Mouse (Mus musculus): ENCODE data around the gene Iqcc. TPM values are rescaled to one million over a fixed set of nuclear protein-coding genes. Genes with fewer than 3 reads are reported as not detected.

Iqcc gene
- polyA plus RNA-seq, 1 experiment from 2014 or later = 15.8 TPM

DNA sequence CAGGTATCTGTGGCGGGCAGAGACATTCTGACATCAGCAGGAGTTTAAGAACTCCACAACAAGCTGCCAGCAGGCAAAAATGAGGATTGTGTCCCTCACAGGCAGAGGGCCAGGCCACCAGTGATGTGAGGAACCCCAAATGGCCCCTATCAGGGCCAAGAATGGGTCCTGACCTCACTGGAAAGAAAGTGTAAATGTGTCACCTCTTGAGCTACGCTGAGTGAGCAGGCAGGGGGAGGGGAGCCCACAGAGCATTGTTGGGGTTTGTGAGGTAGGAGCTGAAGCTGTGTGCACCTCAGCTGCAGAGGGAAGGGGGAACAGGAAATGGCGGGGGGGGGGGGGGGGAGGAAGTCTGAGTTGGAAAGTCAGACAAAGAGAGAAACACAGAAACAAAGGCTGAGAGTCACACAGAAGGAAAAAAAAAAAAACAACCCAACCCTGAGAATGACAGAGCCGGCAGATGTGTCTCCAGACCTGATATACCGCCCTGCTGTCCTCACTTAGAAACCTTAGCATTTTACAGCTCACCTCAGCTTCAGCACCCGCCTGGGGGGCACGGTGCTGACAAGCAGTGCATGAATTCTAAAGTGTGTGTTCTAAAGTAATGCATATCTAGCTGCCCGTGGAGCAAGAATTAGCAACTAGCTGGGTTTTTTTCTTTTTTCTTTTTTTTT is 43.6 kb downstream of the Iqcc start:
- H3K9me3 ChIP-seq (ENCODE audit: control insufficient read depth, low read length) = no peaks in the 10 kb centered on the region
- H3K9ac ChIP-seq (ENCODE audit: low read length) = no peak overlapping the region
- no peaks in the 10 kb centered on the region for H3K4me1 ChIP-seq (replicated peaks; ENCODE audit: control insufficient read depth, insufficient read depth)
- no peak overlapping the region for H3K27ac ChIP-seq (replicated peaks)
- no peak overlapping the region for H3K4me3 ChIP-seq (ENCODE audit: low read depth, low read length)
- 46% methylated on average over 7 of the region's 8 CpGs for WGBS
- TF ChIP-seq EP300 (optimal IDR thresholded peaks at IDR 0.05) (no peak), CTCF (IDR thresholded peaks at IDR 0.05; ENCODE audit: low read depth) (no peak)
- no peak for ATAC-seq (ENCODE audit: low FRiP score, low TSS enrichment)
- H3K36me3 ChIP-seq (ENCODE audit: control insufficient read depth, insufficient read depth, low read length) = no peaks in the 10 kb centered on the region
- no peaks in the 10 kb centered on the region for H3K27me3 ChIP-seq (ENCODE audit: control insufficient read depth, insufficient read depth, low read length)
- DNase-seq (ENCODE audit: low spot score) = no peak
- no peak overlapping the region for H3K4me2 ChIP-seq (replicated peaks; ENCODE audit: low read depth)

DNA sequence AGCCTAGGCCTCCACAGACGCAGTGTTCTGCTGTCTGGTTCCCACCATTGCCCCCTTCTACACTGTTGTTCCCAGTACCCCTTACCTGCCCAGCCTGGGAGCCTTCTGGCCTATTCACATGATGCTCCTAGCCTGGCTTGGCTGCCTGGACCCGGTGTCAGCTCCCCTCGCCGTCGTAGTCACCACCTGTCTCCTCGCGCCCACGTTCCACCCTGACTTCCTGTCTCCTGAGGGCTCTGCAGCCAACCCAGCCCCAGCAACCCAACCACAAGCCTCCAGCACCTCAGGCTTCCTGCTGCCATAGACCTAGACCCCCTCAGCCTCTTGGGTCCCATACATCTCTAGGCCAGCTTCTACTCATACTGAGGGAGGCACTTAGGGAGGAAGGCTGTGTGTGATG is 45.5 kb downstream of the Iqcc start, which contains the start of gene Lck:
Gene Lck (minus strand): TSS at position 212 of the 400 bp plus-strand sequence.
- ATAC-seq (ENCODE audit: low FRiP score, low TSS enrichment) = no peak
- H3K4me3 ChIP-seq (ENCODE audit: low read depth, low read length) = no peak within 1 kb of the TSS
- no peak for DNase-seq (ENCODE audit: low spot score)
- TF ChIP-seq EP300 (optimal IDR thresholded peaks at IDR 0.05) (no peak), CTCF (IDR thresholded peaks at IDR 0.05; ENCODE audit: low read depth) (no peak)
- no peaks in the 10 kb centered on the region for H3K9me3 ChIP-seq (ENCODE audit: control insufficient read depth, low read length)
- no peaks in the 10 kb centered on the region for H3K4me1 ChIP-seq (replicated peaks; ENCODE audit: control insufficient read depth, insufficient read depth)
- H3K27ac ChIP-seq (replicated peaks) = no peak within 1 kb of the TSS
- no peak within 1 kb of the TSS for H3K4me2 ChIP-seq (replicated peaks; ENCODE audit: low read depth)
- no peaks in the 10 kb centered on the region for H3K36me3 ChIP-seq (ENCODE audit: control insufficient read depth, insufficient read depth, low read length)
- no peaks in the 10 kb centered on the region for H3K27me3 ChIP-seq (ENCODE audit: control insufficient read depth, insufficient read depth, low read length)
- no peak within 1 kb of the TSS for H3K9ac ChIP-seq (ENCODE audit: low read length)
- WGBS = 89% methylated on average over 8 of the region's 8 CpGs

DNA sequence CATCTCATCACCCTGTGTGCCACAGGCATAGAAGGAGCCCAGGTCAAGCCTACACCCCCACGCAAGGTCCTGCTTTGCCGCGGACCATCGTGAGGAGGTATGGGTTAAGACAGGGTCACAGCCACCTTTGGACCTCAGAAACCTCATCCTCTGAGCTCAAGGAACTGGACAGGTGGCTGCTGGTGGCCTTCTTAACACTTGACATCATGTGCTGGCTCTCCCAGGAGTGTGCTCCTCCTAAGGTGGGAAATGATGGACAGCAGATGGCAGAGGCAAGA is 45.9 kb downstream of the Iqcc start:
- 95% methylated on average over 4 of the region's 4 CpGs for WGBS
- DNase-seq (ENCODE audit: low spot score) (no peak), ATAC-seq (ENCODE audit: low FRiP score, low TSS enrichment) (no peak)
- no peaks in the 10 kb centered on the region for H3K9me3 ChIP-seq (ENCODE audit: control insufficient read depth, low read length)
- TF ChIP-seq CTCF (IDR thresholded peaks at IDR 0.05; ENCODE audit: low read depth) (no peak), EP300 (optimal IDR thresholded peaks at IDR 0.05) (no peak)
- no peaks in the 10 kb centered on the region for H3K36me3 ChIP-seq (ENCODE audit: control insufficient read depth, insufficient read depth, low read length)
- no peak overlapping the region for H3K4me2 ChIP-seq (replicated peaks; ENCODE audit: low read depth)
- H3K27me3 ChIP-seq (ENCODE audit: control insufficient read depth, insufficient read depth, low read length) = no peaks in the 10 kb centered on the region
- H3K27ac ChIP-seq (replicated peaks) = no peak overlapping the region
- no peak overlapping the region for H3K9ac ChIP-seq (ENCODE audit: low read length)
- no peaks in the 10 kb centered on the region for H3K4me1 ChIP-seq (replicated peaks; ENCODE audit: control insufficient read depth, insufficient read depth)
- no peak overlapping the region for H3K4me3 ChIP-seq (ENCODE audit: low read depth, low read length)

DNA sequence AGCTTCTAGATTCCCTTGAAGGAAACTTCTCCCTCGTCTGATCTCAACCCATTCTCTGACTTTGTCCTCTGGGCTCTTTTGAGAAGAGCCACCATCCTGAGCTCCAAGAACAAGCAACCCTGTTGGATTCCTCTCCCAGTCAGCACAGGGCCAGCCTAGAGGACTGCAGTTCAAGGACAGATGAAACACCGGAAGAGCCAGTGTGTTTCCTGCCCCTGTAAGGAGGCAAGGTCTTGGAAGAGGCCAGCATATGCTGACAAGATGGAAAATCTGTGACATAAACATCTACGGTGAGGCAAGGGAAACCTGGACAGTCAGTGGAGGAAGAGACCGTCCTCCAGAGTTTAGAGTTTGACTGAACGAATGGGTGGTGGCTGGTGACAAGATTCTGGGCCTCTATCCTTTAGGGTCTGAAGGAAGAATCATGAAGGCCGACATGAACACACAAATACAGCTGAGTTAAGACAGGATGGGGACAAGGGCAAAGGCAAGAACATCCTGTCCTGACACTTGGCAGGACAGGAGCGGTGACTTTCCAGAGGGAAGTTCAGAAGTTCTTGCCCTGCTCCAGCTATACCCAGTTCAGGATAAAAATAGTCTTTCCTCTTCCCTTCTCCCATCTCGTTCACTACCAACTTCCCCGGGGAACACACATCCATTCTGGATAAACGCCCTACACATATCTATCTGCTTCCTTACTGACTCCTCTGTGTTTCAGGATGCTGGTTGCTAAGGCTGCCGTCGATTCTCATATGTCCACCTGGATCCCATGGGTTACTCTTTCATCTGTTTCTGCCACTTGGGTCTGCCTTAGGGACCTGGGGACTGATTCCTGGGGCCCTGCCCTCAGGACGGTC is 46.4 kb downstream of the Iqcc start:
- H3K27ac ChIP-seq (replicated peaks) = no peak overlapping the region
- H3K4me1 ChIP-seq (replicated peaks; ENCODE audit: control insufficient read depth, insufficient read depth) = no peaks in the 10 kb centered on the region
- ATAC-seq (ENCODE audit: low FRiP score, low TSS enrichment) = no peak
- no peaks in the 10 kb centered on the region for H3K27me3 ChIP-seq (ENCODE audit: control insufficient read depth, insufficient read depth, low read length)
- H3K4me3 ChIP-seq (ENCODE audit: low read depth, low read length) = no peak overlapping the region
- no peak overlapping the region for H3K9ac ChIP-seq (ENCODE audit: low read length)
- no peak overlapping the region for H3K4me2 ChIP-seq (replicated peaks; ENCODE audit: low read depth)
- no peak for DNase-seq (ENCODE audit: low spot score)
- no peaks in the 10 kb centered on the region for H3K9me3 ChIP-seq (ENCODE audit: control insufficient read depth, low read length)
- TF ChIP-seq CTCF (IDR thresholded peaks at IDR 0.05; ENCODE audit: low read depth) = no peak
- TF ChIP-seq EP300 (optimal IDR thresholded peaks at IDR 0.05) = no peak
- H3K36me3 ChIP-seq (ENCODE audit: control insufficient read depth, insufficient read depth, low read length) = no peaks in the 10 kb centered on the region
- WGBS = 73% methylated on average over 13 of the region's 13 CpGs

DNA sequence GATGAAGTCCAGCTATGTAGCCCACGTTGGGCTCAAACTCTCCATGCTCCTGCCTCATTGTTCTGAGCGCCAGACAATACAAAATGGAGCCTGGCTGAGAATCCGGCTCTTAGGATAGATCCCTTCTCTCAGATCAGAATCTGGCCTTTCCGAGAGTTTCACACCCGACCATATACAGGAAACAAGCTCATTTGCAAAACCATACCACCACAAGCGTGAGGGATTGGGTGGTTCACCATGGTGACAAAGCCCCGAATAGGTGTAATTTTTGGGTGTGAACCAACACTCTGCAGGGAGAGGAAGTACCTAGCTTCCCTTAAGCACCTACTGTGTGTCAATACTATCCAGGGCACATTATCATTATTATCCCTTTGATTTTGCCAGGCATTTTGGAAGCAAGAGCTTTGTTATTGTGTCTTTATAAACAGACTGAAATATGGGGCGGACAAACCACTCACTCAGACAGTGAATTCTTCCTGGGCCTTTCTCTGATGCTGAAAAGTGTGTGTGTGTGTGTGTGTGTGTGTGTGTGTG is 47.3 kb downstream of the Iqcc start:
- Histone ChIP-seq H3K4me1 (replicated peaks; ENCODE audit: control insufficient read depth, insufficient read depth) (no peaks in the 10 kb centered on the region), H3K4me3 (ENCODE audit: low read depth, low read length) (no peak overlapping the region), H3K27me3 (ENCODE audit: control insufficient read depth, insufficient read depth, low read length) (no peaks in the 10 kb centered on the region), H3K36me3 (ENCODE audit: control insufficient read depth, insufficient read depth, low read length) (no peaks in the 10 kb centered on the region), H3K9ac (ENCODE audit: low read length) (no peak overlapping the region), H3K27ac (replicated peaks) (no peak overlapping the region), H3K4me2 (replicated peaks; ENCODE audit: low read depth) (no peak overlapping the region), H3K9me3 (ENCODE audit: control insufficient read depth, low read length) (no peaks in the 10 kb centered on the region)
- WGBS = 66% methylated on average over 8 of the region's 8 CpGs
- ATAC-seq (ENCODE audit: low FRiP score, low TSS enrichment) (no peak), DNase-seq (ENCODE audit: low spot score) (no peak)
- TF ChIP-seq EP300 (optimal IDR thresholded peaks at IDR 0.05) (no peak), CTCF (IDR thresholded peaks at IDR 0.05; ENCODE audit: low read depth) (no peak)

- no peak overlapping the region for H3K4me2 ChIP-seq (replicated peaks; ENCODE audit: low read depth)
- no peaks in the 10 kb centered on the region for H3K36me3 ChIP-seq (ENCODE audit: control insufficient read depth, insufficient read depth, low read length)
- TF ChIP-seq CTCF (IDR thresholded peaks at IDR 0.05; ENCODE audit: low read depth) = no peak
- TF ChIP-seq EP300 (optimal IDR thresholded peaks at IDR 0.05) = no peak
- ATAC-seq (ENCODE audit: low FRiP score, low TSS enrichment) = no peak
- H3K9ac ChIP-seq (ENCODE audit: low read length) = no peak overlapping the region
- no peaks in the 10 kb centered on the region for H3K9me3 ChIP-seq (ENCODE audit: control insufficient read depth, low read length)
- H3K27ac ChIP-seq (replicated peaks) = no peak overlapping the region
- no peak for DNase-seq (ENCODE audit: low spot score)
- H3K4me3 ChIP-seq (ENCODE audit: low read depth, low read length) = no peak overlapping the region
- H3K4me1 ChIP-seq (replicated peaks; ENCODE audit: control insufficient read depth, insufficient read depth) = no peaks in the 10 kb centered on the region
- WGBS = 77% methylated on average over 6 of the region's 6 CpGs
- no peaks in the 10 kb centered on the region for H3K27me3 ChIP-seq (ENCODE audit: control insufficient read depth, insufficient read depth, low read length)
These were observed 48.9 kb downstream of the Iqcc start for GRCm38 (mm10) chr4:129570028-129570427.
